Mouse (Mus musculus): Measurements from ENCODE around the gene Ppfia3.

- TF ChIP-seq CTCF (conservative IDR thresholded peaks at IDR 0.05; ENCODE audit: low read length) (no peak), NANOG (IDR thresholded peaks at IDR 0.05; ENCODE audit: borderline replicate concordance, low read length) (no peak)
Observed at GRCm38 (mm10) chr7:45356087-45356486, 10.7 kb downstream of the Ppfia3 start.

All from E14TG2a.4 (cell line).